Mouse (Mus musculus) heart, postnatal 0 days (tissue): Measurements from ENCODE around the gene Rd3l.

ENCODE experiments used
- CTCF ChIP-seq: IDR thresholded peaks from 2 replicates; pipeline ENCODE4 v1.5.1; 2016; ENCODE audit warnings: antibody characterized with exemption, control low read depth, low read depth
- EP300 ChIP-seq: IDR thresholded peaks from 2 replicates; pipeline ENCODE4 v1.6.1; 2016; ENCODE audit warnings: antibody characterized with exemption, low read depth

DNA sequence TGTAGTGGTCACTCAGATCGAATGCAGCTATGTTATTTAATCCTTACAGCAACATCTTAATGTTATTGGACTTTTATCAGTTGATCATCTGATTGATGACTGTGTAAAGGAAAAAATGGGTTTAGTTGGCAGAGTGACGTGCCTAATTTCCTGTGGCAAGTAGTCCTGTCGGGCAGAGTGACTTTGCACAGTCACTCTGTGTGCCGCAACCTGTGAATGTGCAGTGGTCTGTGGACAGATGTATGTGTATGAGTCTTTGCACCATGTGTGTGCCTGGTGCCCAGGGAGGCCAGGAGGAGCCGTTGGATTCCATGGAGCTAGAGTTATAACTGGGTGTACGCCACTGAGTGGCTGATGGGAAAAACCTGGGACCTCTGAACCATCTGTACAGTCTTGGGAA lies 6.5 kb downstream of the Rd3l start:
- TF ChIP-seq CTCF: no peak
- no peak for TF ChIP-seq EP300
